Mouse (Mus musculus) limb, embryonic 14.5 days (tissue): Measurements from ENCODE around the gene Mylk2. TPM values are rescaled to one million over a fixed set of nuclear protein-coding genes. Genes with fewer than 3 reads are reported as not detected.

ENCODE experiments used
- ATAC-seq: fragments of 200-750 bp; cut with Nextera tagmentation; 2 replicates; pipeline ENCODE4 v1.8.0; 2017; ENCODE audit warnings: low read depth, moderate number of reproducible peaks, moderate TSS enrichment; ENCODE audit not compliant: low FRiP score
- DNase-seq: peaks from one replicate; pipeline ENCODE4 v3.0.0-alpha.2; 2015; ENCODE audit warnings: low spot score
- H3K27ac ChIP-seq: fragments of 300-500 bp; sonication (generic); replicated peaks from 2 replicates; pipeline ENCODE4 v1.5.1; 2014; ENCODE audit warnings: low read depth, mild to moderate bottlenecking, low read length, moderate library complexity, mixed read lengths
- H3K27me3 ChIP-seq: fragments of 300-500 bp; sonication (generic); 2 replicates; pipeline ENCODE4 v1.6.1; 2014; ENCODE audit warnings: low read length, mixed read lengths; ENCODE audit not compliant: control insufficient read depth, insufficient read depth
- H3K36me3 ChIP-seq: fragments of 300-500 bp; sonication (generic); 2 replicates; pipeline ENCODE4 v1.6.1; 2014; ENCODE audit warnings: mild to moderate bottlenecking, low read length, moderate library complexity, mixed read lengths; ENCODE audit not compliant: control insufficient read depth, insufficient read depth
- H3K4me1 ChIP-seq: fragments of 300-500 bp; sonication (generic); 2 replicates; pipeline ENCODE4 v1.6.1; 2014; ENCODE audit warnings: antibody characterized with exemption, low read length, mixed read lengths; ENCODE audit not compliant: control insufficient read depth, insufficient read depth
- H3K4me2 ChIP-seq: fragments of 300-500 bp; sonication (generic); replicated peaks from 2 replicates; pipeline ENCODE4 v1.6.1; 2014; ENCODE audit warnings: low read depth, mild to moderate bottlenecking, low read length, moderate library complexity; ENCODE audit not compliant: severe bottlenecking
- H3K4me3 ChIP-seq: fragments of 300-500 bp; sonication (generic); replicated peaks from 2 replicates; pipeline ENCODE4 v1.5.1; 2014; ENCODE audit warnings: low read length
- H3K9ac ChIP-seq: fragments of 300-500 bp; sonication (generic); 2 replicates; pipeline ENCODE4 v1.6.1; 2014; ENCODE audit warnings: mild to moderate bottlenecking, low read depth, low read length, moderate library complexity; ENCODE audit not compliant: severe bottlenecking
- H3K9me3 ChIP-seq: fragments of 300-500 bp; sonication (generic); 2 replicates; pipeline ENCODE4 v1.6.1; 2016; ENCODE audit warnings: low read length; ENCODE audit not compliant: control insufficient read depth
- POLR2A ChIP-seq: fragments of 200-500 bp; IDR thresholded peaks from 2 replicates; pipeline ENCODE4 v1.8.0; 2012; ENCODE audit warnings: inconsistent platforms, mild to moderate bottlenecking, moderate library complexity, borderline replicate concordance; ENCODE audit not compliant: insufficient read depth, insufficient read length; ENCODE audit errors: extremely low read depth
- whole genome bisulfite sequencing: fragments of 180-500 bp; shearing (Covaris S2); extraction: QIAGEN DNeasy Blood & Tissue Kit; methylation state at CpG from one replicate; pipeline ENCODE4 v1.1.7; 2014; 5-methylcytosine and 5-hydroxymethylcytosine counted together
- polyA plus RNA-seq, 2 experiments: library from polyadenylated mRNA; depleted of rRNA in 1 of 2; stranded (reverse) in 1 of 2; unstranded in 1 of 2; fragments of >200 nt; fragmentation: Nextera tagmentation in 1 of 2; extraction: Ambion mirVana in 1 of 2; gene quantifications; 2 replicates each; pipeline versions ENCODE4 v1.2.1 to v1.2.3; 2012 to 2014

Mylk2 gene
- polyA plus RNA-seq, 2 experiments: 0.10 to 0.62 TPM

GRCm38 (mm10) chr2:152928219-152928987 is 17.3 kb downstream of the Mylk2 start:
- Histone ChIP-seq H3K36me3 (no peaks in the 10 kb centered on the region), H3K4me1 (peaks cover 9% of the 10 kb centered on the region), H3K9me3 (no peaks in the 10 kb centered on the region), H3K4me3 (no peak overlapping the region), H3K9ac (no peak overlapping the region), H3K27me3 (no peaks in the 10 kb centered on the region), H3K27ac (no peak overlapping the region), H3K4me2 (no peak overlapping the region)
- DNase-seq (no peak), ATAC-seq (no peak)
- WGBS: 50% methylated on average over 14 of the region's 14 CpGs
- TF ChIP-seq POLR2A: no peak

GRCm38 (mm10) chr2:152928988-152929370 is 17.8 kb downstream of the Mylk2 start:
- no peak overlapping the region for H3K9ac ChIP-seq
- no peak overlapping the region for H3K4me2 ChIP-seq
- no peak for TF ChIP-seq POLR2A
- peaks cover 9% of the 10 kb centered on the region for H3K4me1 ChIP-seq
- DNase-seq (no peak), ATAC-seq (no peak)
- H3K9me3 ChIP-seq: no peaks in the 10 kb centered on the region
- H3K36me3 ChIP-seq: no peaks in the 10 kb centered on the region
- WGBS: 74% methylated on average over 3 of the region's 3 CpGs
- no peak overlapping the region for H3K4me3 ChIP-seq
- H3K27ac ChIP-seq: no peak overlapping the region
- H3K27me3 ChIP-seq: no peaks in the 10 kb centered on the region

GRCm38 (mm10) chr2:152930276-152930675 is 19.1 kb downstream of the Mylk2 start:
- H3K9ac ChIP-seq: no peak overlapping the region
- no peaks in the 10 kb centered on the region for H3K27me3 ChIP-seq
- WGBS: 42% methylated on average over 2 of the region's 2 CpGs
- TF ChIP-seq POLR2A: no peak
- H3K9me3 ChIP-seq: no peaks in the 10 kb centered on the region
- no peak for ATAC-seq
- no peaks in the 10 kb centered on the region for H3K36me3 ChIP-seq
- no peak for DNase-seq
- no peak overlapping the region for H3K4me3 ChIP-seq
- peaks cover 8% of the 10 kb centered on the region for H3K4me1 ChIP-seq
- H3K4me2 ChIP-seq: no peak overlapping the region
- H3K27ac ChIP-seq: no peak overlapping the region

- DNase-seq (no peak), ATAC-seq (no peak)
- Histone ChIP-seq H3K4me1 (no peaks in the 10 kb centered on the region; the same call in 1 of the 2 replicates), H3K4me2 (no peak overlapping the region), H3K4me3 (no peak overlapping the region), H3K9me3 (no peaks in the 10 kb centered on the region), H3K36me3 (no peaks in the 10 kb centered on the region), H3K27ac (no peak overlapping the region), H3K27me3 (no peaks in the 10 kb centered on the region), H3K9ac (no peak overlapping the region)
- no peak for TF ChIP-seq POLR2A
- WGBS: 70% methylated on average over 12 of the region's 12 CpGs
Observed at GRCm38 (mm10) chr2:152931456-152932160, 20.5 kb downstream of the Mylk2 start.

DNA sequence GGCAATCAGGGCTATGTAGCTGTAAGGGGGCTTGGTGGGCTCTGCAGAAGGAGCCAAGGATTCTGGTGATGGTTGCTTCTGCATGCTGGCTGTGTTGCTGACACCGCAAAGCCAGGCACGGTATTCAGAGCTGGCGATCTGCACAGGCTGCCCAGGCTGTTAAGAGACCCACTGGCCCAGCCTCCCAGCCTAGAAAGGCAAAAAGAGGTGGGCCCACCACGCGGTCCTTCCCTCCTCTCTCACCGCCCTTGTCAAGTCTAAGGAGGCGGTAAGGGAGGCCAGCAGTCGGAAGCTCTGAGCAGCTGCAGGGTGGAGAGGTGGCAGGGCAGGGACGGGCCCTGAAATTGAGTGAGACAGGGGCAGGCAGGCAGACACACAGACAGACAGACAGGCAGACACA is 21.9 kb downstream of the Mylk2 start, which contains the start of gene Foxs1:
Foxs1 (minus strand) TSS at position 161 of the 400 bp plus-strand sequence.
- Histone ChIP-seq H3K4me3 (no peak within 1 kb of the TSS), H3K4me2 (no peak within 1 kb of the TSS), H3K27me3 (no peaks in the 10 kb centered on the region), H3K36me3 (no peaks in the 10 kb centered on the region), H3K27ac (no peak within 1 kb of the TSS), H3K9ac (no peak within 1 kb of the TSS), H3K4me1 (no peaks in the 10 kb centered on the region; the same call in 1 of the 2 replicates), H3K9me3 (no peaks in the 10 kb centered on the region)
- 25% methylated on average over 9 of the region's 9 CpGs for WGBS
- TF ChIP-seq POLR2A: no peak
- ATAC-seq (no peak), DNase-seq (no peak)
